Mouse (Mus musculus) small intestine, adult 2 months (tissue): ENCODE data around the gene Morf4l1.

Source experiments
- CTCF ChIP-seq: fragments of 200-500 bp; IDR thresholded peaks from 2 replicates; pipeline ENCODE4 v1.5.1; 2012; ENCODE audit warnings: low read depth, mild to moderate bottlenecking, control low read depth, inconsistent platforms, low read length, moderate library complexity, mixed read lengths; ENCODE audit not compliant: insufficient replicate concordance, insufficient read length; ENCODE audit errors: extremely low read depth
- POLR2A ChIP-seq: fragments of 200-500 bp; IDR thresholded peaks from 2 replicates; pipeline ENCODE4 v1.6.1; 2012; ENCODE audit warnings: low read depth, mild to moderate bottlenecking, control low read depth, inconsistent platforms, low read length, moderate library complexity

GRCm38 (mm10) chr9:90128636-90129201 lies 14.1 kb upstream of the Morf4l1 start:
- TF ChIP-seq CTCF (no peak), POLR2A (no peak)
